Mouse (Mus musculus): ENCODE measurements around the gene Adamts14.

The Adamts14 gene

DNA sequence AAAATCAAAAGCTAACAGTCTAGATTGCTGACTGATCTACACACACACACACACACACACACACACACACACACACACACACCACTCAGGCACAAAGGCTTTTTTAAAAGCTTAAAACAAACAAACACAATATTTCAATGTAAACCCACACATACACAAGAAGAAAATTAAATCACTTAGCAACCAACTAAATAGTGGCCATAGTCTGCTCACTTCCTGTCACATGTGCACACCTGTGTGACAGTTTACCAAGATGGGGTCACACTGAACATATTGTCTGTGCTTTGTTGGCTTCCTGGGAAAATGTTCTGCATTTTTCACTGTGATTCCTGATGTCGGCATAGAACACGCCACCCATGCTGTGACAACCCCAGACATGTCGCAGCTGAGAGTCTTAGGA lies 41.5 kb downstream of the Adamts14 start:
- no peak for DNase-seq (ENCODE audit: low spot score)

DNA sequence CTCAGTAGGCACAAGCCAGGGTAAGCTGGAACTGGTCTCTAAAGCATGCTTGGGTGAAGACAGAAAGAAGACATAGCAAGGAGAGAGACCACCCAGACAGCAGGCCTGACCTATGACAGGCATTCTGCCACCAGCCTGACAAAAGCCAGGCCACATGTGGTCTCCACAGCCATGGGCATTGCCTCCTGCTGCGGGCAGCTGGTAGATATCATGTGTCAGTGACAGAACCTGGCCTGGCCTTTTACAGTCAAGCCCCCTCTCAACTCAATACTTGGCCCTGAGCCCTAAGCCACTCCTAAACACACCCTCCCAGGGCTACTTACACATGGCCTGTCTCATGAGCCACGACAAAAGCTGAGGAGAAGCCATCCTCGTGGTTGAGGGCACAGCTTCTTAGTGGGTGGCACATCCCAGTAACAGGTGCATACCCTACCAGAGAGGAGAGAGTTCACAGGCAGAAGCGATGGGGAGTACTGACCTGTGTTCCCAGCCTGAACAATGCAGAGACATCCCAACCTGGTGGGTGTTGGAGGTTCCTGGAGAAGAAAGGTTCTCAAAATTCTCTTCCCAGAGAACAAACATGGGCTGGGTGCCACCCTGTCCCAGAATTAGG lies 46.3 kb downstream of the Adamts14 start:
- DNase-seq (ENCODE audit: low spot score): no peak

DNA sequence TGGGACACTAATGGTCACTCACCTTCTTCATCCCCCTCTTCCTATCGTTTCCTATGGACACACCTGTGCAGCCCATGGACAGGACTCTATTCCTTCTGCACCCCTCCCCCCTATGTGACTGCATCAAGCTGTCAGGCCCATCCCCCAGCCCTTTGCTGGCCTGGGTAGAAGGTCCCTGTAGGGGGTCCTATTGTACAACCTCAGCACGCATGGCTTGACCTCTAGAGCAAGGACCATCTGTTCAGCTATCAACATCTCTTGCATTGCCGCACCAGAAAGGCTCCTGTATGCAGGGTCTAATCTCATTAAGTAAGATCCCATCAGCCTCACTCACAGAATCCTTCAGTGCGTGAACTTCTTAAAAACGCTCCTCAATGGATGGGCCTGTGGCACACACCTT lies 47.5 kb downstream of the Adamts14 start:
- DNase-seq (ENCODE audit: low spot score): no peak

DNA sequence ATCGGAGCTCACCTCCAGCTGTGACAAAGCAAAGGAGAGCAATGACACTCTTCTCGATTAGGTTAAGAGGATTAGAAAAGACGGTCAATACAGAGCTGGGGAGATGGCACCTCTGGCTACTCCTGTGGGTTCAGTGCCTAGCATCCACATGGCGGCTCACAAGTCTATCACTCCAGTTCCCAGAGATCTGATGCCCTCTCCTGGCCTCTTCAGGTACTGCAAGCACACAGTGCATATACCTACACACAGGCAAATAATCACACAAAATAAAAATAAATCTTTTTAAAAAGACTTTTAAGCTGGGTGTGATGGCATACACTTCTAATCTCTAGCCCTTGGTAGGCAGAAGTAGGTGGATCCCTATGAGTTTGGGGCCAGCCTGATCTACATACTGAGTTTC lies 53.9 kb downstream of the Adamts14 start:
- DNase-seq (ENCODE audit: low spot score): no peak

DNA sequence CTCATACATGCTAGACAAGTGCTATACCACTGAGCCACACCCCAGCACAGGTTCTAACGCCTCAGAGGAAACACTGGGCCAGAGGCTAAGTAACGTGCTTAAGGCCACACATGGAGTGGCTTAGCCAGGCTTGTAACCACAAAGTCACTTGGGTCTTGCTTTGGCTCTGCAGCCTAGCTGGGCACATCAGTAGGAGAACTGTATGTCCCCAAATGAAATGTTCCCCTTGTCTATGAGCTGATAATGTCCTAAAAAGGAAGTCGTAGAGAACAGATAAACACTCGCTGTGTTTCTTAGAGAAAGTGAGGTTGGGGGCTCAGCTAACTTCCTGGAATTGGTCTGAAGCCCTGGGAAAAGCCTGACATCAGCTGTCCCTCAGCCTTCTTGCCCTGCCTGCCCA lies 57.1 kb downstream of the Adamts14 start:
- DNase-seq (ENCODE audit: low spot score): no peak

DNA sequence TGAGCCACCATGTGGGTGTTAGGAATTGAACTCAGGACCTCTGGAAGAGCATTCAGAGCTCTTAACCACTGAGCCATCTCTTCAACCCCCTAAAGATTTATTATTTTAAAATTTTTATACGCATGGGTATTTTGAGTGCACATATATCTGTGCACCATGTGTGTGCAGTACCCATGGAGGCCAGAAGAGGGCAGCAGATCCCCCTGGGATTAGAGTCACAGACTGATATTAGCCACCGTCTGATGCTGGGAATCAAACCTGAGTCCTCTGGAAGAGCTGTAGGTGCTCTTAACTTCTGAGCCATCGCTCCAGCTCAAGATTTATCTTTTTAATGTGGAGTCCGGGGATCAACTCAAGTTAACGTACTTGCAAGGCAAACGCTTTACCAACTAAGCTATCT lies 57.6 kb downstream of the Adamts14 start:
- no peak for DNase-seq (ENCODE audit: low spot score)

DNA sequence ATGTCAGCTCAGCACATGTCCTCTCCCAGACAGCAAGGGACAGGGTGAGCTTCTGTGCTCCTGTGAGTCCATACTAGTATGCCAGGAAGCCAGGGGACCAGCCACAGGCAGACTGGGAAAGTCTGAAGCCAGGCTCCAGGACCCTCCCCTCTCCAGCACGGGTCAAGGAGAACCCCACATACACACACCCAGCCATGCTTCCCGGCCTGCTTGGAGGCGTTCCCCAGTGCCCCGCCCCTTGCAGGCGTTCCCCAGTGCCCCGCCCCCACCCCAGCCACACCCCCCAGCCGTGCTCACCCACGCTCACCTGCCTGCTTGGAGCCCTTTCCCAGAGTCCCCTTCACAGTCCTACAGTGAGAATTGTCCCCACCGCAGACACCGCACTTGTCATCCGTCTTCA lies 60.4 kb downstream of the Adamts14 start:
- no peak for DNase-seq (ENCODE audit: low spot score)

DNA sequence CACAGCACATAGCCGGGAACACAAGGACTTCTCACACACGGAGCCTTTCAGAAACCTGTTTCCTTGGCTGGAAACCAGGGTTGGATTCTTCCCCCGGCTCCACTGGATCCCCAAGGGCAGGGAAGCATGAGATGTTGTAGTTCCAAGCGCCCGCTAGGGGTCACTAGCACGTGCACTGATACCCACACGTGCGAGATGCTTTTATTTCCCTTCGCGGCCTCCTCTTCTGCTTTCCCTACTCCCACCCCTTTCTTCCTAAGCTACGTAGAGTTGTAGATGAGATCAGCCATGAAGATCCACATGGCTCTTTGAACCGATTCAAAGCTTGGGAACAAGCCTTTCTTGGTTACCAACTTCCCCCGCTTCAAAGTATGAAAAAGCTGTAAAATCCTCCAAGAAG lies 61.5 kb downstream of the Adamts14 start:
- peak; percentile 51 for DNase-seq (ENCODE audit: low spot score)

DNA sequence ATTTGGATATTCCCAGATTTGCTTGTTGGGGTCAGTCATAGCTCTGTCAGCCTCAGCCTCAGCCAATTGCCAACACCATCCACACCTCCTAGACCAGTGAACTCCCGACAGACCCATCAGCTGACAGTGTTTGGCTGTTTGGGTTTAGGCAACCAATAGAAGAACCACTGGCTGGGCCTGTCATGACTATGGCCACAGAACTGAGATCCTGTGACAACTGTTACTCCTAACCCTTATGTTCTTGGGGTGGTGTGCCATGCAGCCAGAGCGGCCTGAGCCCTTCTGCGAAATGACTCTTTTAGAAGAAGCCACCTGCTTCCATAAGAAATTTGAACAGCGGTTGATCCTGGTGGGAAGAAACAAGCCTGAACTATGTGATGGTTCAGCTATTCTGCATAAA lies 62.1 kb downstream of the Adamts14 start:
- no peak for DNase-seq (ENCODE audit: low spot score)

DNA sequence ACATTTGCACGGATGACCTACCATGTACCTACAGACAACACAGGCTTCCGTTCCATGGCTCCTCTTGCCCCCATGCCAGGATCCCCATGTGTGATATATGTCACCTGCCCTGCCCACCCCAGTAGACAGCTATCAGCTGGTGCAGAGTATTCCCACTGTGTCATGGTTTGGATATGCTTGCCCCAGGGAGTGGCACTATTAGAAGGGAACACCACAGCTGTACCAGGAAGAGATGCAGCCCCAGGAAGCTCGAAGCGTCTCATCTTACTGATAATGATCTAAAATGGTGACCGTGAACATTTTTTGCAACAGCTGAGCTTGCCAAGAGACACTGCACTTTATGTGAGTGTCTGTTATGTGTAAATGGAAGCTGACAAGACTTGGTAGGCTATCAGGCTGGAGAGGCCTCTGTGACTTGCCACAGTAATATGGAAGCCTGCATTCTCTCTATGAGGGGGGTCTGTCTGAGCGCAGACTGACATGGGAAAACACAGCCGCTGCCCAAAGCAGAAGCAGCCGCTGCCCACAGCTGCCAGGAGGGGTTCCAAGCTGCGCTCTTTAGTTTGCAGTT lies 65.0 kb downstream of the Adamts14 start:
- no peak for DNase-seq (ENCODE audit: low spot score)

DNA sequence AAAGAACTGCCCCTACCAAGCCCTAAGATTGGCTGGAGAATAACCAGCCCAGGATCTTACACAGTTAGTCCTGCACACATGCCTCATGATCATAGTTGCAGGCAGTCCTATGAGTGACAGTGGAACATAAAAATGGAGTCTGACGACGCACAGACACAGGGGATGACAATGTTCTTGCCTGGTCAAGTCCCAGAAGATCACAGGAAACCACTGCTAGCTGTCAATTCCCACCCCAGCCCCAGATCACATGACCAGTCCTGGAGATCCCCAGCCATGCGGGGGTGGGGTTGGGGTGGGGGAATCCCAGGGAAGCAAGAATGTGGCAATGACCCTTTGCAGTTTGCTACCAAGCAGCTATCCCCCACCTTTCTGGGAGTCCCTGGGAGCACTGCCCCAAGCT lies 69.3 kb downstream of the Adamts14 start:
- no peak for DNase-seq (ENCODE audit: low spot score)

DNA sequence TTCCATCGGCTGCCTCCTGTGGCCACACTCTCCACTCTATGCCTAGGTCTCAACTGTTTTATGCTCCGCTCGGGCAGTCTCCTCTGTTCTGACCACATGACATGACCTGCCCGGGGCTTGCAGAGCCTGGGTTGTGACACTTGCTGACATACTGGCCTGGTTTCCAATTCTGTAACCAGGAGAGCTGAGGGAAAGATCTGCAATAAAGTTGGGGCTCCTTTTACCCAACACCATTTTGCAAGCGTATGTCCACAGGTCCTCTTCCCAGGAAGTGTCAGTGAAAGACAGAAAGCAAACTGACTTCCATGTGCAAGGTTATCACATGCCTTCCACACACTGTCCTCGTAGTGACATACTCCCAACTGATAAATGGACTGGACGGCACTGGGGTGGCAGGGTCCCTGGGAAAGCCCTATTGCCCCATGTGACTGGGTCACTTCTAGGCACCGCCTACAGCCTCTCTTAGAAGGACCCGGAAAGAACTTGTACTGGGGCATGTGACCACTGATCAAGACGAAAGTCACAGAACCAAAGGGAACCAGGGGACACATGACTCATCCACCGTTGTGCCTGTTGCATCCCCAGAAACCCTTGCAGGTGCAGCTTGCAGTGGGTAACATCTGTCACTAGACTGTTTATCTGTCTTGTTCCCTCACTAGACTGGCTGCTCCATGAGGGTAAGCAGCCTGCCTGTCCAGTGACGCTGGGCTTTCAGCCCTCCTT lies 71.5 kb downstream of the Adamts14 start:
- DNase-seq (ENCODE audit: low spot score): no peak

DNA sequence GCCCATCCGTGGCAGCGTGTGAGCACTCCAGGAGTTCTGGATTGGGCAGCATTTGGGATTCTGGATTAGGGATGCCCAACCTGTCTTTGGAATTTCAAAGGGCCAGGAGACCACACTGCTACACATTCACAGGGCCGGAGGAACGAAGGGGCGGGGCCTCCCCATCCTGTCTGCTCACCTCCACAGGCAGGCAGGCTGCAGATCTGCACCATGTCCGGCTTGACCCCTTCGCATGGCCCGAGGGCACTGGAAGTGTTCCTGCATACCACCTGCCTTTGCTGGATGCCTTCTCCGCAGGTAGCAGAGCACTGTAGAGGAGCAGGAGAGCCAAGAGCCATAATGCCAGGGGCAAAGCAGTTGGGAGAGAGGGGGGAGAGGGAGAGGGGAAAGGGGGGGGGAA lies 72.2 kb downstream of the Adamts14 start:
- DNase-seq (ENCODE audit: low spot score): no peak

DNA sequence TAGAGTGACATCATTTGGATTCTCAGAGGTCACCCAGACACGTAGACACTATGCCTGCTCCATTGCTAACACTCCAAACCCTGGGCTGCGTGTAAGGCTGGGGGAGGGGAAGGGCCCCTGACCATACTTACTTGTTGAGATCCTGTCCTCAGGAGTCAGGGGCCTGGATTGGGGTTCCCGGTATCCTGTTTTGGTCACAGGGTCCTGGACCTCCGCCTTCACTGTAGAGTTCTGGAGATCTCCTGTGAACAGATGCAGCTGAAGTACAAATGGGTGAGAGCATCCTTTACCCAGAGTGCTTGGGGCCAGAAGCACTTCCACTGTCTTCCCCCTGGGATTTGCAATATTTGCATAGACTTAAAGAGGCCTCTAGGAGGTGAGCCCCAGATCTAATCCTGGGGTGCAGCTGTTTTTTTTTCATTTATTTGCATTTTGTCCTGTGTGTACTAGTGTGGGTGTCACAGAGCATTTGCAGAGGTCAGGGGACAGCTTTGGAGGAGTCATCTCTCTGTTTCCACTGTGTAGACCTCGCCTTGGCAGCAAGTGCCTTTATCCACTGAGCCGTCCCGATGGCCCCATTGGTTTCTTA lies 72.9 kb downstream of the Adamts14 start:
- no peak for DNase-seq (ENCODE audit: low spot score)

DNA sequence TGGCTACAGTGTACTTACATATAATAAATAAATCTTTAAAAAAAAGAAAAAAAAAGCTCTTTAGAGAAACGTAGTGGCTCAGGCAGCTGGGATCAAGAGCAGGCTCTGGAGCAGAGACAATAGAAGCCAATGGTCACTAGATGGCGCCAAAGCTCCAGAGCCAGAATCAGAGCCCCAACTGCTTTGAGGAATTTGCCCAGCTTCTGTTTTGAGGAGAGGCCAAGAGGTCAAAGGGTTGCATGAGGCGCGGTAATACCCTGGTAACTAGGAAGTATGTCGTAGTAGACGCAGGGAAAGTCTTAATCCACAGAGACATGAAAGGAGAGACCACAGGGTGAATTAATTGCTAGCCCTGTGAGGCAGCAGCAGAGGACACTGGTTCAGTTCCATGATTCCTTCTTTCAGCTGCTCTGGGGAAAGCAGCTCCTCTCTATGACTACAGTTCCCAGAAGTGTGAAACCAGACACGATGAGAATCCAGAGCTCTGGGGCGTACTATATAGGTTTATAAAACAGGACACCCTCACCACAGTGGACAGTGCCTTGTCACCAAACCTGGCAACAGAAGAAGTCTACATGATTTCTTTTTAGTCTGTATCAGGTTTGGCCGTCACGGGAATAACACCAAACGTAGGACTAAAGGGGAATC lies 73.5 kb downstream of the Adamts14 start:
- DNase-seq (ENCODE audit: low spot score): peak; percentile 76

DNA sequence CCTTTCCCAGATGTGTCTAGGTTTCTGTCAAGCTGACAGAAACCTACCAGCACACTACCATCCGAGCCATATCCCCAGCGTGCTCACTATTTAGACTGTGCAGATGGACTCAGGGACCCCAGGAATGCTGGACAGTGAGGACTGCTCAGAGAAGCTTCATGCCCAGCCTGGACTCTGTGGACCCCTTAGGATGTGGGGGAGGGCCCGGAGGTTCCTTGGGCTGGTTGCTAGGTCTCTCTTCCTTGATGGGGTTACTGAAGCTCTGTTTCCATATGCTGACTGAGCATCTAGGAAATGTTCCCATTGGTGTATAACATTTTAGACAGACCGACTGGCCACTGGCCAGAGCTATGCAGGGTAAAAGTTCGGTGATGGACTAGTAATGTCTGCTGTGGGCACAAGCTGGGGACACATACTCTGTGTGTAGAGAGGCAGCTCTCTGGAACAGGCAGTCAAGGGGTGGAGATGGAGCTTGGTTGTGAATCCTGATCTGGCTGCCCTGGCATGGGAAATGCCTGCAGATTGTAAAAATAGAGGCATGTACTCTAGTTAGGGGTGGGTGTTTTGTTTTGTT lies 77.4 kb downstream of the Adamts14 start:
- no peak for DNase-seq (ENCODE audit: low spot score)

DNA sequence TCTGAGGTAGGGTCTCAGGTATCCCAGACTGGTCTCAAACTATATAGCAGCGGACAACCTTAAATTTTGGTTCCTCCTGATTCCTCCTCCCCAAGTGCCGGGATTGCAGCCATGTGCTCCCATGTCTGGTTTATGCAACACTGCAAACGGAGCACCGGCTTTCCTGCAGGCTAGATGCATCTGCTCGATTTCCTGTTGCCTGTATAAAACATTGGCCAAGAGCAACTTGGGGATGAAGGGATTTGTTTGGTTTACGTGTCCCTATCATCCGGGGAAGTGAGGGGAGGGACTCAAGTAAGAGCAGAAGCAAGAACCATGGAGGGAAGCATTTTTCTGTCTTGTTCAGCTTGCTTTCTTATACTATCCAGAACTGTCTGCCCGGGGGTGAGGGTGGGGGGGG lies 78.0 kb downstream of the Adamts14 start:
- no peak for DNase-seq (ENCODE audit: low spot score)

DNA sequence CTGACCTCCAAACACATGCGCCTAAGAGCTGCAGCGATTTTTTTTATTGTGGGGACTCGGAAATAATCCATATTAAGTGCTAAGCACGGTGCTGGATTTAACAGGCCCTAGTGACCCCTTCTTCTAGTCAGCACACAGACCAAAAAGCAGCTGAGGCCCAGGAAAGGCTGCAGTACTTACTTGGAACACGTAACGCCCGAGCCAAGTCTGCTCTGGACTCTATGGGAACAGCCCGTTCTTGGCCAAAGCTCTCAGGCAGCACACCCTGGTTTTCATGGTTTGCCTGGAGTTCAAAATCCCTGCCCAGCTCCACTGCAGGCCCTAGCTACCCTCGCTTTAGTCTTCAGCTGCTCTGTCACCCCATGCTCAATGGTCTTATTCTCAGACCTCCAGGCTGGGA lies 78.6 kb downstream of the Adamts14 start:
- DNase-seq (ENCODE audit: low spot score): no peak

DNA sequence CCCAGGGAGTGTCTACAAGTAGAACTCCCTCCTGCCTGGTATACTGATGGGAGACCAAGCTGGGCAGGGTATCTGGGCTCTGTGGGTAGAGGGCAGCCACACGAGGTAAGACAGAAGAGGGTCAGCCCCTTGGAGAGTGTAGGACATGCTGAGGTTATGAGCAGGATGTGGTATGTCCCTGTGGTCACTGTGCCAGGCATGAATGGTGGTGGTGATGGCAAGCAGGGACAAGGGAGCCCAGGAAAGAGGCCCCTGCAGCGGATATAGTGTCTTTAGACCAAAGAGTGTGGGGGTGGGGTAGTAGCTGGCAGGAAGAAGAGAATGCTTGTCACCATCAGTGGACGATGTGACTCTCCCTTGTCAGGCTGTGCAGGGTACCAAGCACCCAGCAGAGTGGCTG lies 85.2 kb downstream of the Adamts14 start:
- DNase-seq (ENCODE audit: low spot score): no peak

DNA sequence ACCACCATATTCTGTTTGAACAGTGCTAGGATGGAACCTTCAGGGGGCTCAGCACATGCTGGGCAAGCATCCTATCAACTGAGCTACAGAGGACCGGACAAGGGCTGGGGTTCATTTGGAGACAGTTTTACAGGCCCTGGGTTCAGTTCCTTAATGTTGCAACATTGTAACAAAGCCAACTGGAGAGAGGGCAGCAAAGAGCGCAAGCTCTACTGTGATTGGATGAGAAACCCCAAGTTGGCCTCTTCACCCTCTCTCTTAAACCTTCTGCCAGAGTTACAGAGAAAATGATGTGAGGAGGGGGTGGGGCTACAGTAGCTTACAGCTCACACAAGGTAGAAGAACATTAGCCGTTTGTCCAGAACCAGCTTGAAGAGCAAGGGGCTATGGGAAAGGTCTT lies 86.2 kb downstream of the Adamts14 start:
- no peak for DNase-seq (ENCODE audit: low spot score)

DNA sequence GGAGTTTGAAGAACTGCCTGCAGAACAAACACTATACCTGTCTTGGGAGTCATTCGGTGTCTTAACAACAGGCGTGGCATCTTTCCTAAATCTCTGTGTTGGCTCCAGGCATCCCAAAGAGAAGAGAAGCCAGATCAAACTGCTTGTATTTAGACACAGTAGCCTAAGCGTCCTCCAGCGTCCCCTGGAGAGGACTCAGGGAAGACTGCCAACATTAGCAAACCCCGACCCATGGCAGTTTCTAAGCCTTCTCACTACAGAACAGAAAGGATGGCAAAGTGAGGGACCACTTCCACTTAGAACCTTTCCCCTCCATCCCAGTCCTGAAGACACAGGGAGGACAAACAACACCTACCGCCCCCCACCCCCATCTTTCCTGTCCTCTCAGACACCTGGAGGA lies 93.3 kb downstream of the Adamts14 start:
- no peak for DNase-seq (ENCODE audit: low spot score)

DNA sequence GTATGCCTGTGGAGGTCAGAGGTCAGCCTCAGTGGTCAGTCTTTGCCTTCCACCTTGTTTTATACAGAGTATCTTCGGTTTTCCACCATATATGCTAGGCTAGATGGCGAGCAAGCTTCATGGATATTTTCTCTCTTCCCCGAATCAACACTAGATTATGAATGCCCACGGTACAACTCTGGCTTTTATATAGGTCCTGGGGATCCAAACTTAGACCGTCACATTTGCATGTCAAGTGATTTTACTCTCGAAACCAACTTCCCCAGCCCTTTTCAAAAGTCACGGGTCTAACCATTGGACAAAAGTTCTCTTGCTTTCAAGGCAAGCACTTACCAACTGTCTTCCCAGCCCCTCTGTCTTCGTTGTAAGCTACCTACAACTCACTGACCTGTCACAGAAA lies 94.6 kb downstream of the Adamts14 start:
- DNase-seq (ENCODE audit: low spot score): no peak

DNA sequence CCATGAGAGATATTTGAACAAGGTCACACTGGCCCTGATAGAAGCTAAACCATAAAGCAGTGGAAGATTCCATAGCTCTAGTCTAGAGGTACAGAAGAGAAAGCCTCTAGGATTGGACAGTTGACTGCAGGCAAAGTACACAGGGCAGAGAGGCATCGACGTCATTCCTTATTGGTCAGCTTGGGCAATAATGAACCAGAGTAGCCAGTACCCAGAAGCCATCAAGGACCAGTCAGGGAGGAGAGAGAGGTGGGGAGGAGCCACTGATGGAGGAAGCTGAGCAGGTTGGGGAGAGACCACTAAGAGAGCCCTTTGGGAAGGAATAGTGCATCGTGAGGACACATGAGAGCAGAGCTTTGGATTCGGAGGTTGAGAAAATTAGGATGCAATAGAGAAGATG lies 95.5 kb downstream of the Adamts14 start:
- DNase-seq (ENCODE audit: low spot score): no peak
